Mouse (Mus musculus) E14TG2a.4 (cell line): Measurements from ENCODE around the gene Kcnmb2.

ENCODE experiments used
- CTCF ChIP-seq: conservative IDR thresholded peaks from 2 replicates; pipeline ENCODE4 v1.5.1; 2014; ENCODE audit warnings: low read length
- NANOG ChIP-seq: IDR thresholded peaks from 2 replicates; pipeline ENCODE4 v1.6.1; 2014; ENCODE audit warnings: borderline replicate concordance, low read length, mixed read lengths
- POU5F1 ChIP-seq: IDR thresholded peaks from 2 replicates; pipeline ENCODE4 v1.6.1; 2014; ENCODE audit warnings: low read length, borderline replicate concordance

DNA sequence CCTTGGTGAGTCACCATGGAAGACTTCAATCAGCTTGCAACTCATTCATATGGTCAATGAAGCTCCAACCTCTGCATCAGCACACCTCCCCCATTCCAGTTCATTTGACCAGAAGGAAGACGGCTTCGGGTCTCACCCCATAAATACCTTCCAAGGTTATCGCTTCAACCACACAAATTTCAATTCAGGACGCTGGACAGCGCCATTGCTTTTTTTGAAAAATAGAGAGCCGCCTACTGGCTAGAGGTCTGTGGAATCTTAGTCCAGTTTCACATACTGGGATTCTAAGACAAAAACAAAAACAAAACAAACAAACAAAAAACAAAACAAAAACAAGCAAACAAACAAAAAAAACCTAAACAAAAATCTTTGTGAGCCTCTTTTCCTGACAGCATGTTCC, 39.2 kb downstream of the Kcnmb2 start:
- no peak for TF ChIP-seq CTCF
- no peak for TF ChIP-seq POU5F1
- TF ChIP-seq NANOG: no peak
